Mouse (Mus musculus): ENCODE results near the gene 4922502D21Rik.

- TF ChIP-seq FLI1 (IDR thresholded peaks at IDR 0.05; ENCODE audit: low read length), result no peak
- no peak for TF ChIP-seq GATA1 (IDR thresholded peaks at IDR 0.05; ENCODE audit: borderline replicate concordance, low read length)
These were observed 27.4 kb downstream of the 4922502D21Rik start for GRCm38 (mm10) chr6:129304180-129304579.
